Mouse (Mus musculus) lung, embryonic 16.5 days (tissue): ENCODE results near the gene Emid1. TPM values are rescaled to one million over a fixed set of nuclear protein-coding genes. Genes with fewer than 3 reads are reported as not detected.

Experiments
- ATAC-seq: fragments of 200-750 bp; cut with Nextera tagmentation; 2 replicates; pipeline ENCODE4 v1.8.0; 2017; ENCODE audit warnings: low read depth, mild to moderate bottlenecking, moderate library complexity
- H3K27ac ChIP-seq: fragments of 300-500 bp; sonication (generic); 2 replicates; pipeline ENCODE4 v1.5.1; 2014; ENCODE audit warnings: mild to moderate bottlenecking, control low read depth, low read length
- H3K27me3 ChIP-seq: fragments of 300-500 bp; sonication (generic); 2 replicates; pipeline ENCODE4 v1.6.1; 2014; ENCODE audit warnings: low read depth, low read length, mixed read lengths; ENCODE audit not compliant: control insufficient read depth, insufficient read depth
- H3K36me3 ChIP-seq: fragments of 300-500 bp; sonication (generic); 2 replicates; pipeline ENCODE4 v1.6.1; 2014; ENCODE audit warnings: low read length; ENCODE audit not compliant: control insufficient read depth, insufficient read depth
- H3K4me1 ChIP-seq: fragments of 300-500 bp; sonication (generic); replicated peaks from 2 replicates; pipeline ENCODE4 v1.6.1; 2014; ENCODE audit warnings: low read length, mixed read lengths; ENCODE audit not compliant: control insufficient read depth, insufficient read depth
- H3K4me2 ChIP-seq: fragments of 300-500 bp; sonication (generic); 2 replicates; pipeline ENCODE4 v1.6.1; 2014; ENCODE audit warnings: low read depth, low read length, control low read depth
- H3K4me3 ChIP-seq: fragments of 300-500 bp; sonication (generic); 2 replicates; pipeline ENCODE4 v1.5.1; 2014; ENCODE audit warnings: mild to moderate bottlenecking, low read length, control low read depth
- H3K9ac ChIP-seq: fragments of 300-500 bp; sonication (generic); 2 replicates; pipeline ENCODE4 v1.6.1; 2014; ENCODE audit warnings: low read length, control low read depth
- H3K9me3 ChIP-seq: fragments of 300-500 bp; sonication (generic); 2 replicates; pipeline ENCODE4 v1.6.1; 2016; ENCODE audit warnings: low read length; ENCODE audit not compliant: control insufficient read depth
- WGBS: fragments of 180-500 bp; shearing (Covaris S2); extraction: QIAGEN DNeasy Blood & Tissue Kit; methylation state at CpG from one replicate; pipeline ENCODE4 v1.1.7; 2014; 5-methylcytosine and 5-hydroxymethylcytosine counted together
- polyA plus RNA-seq: library from polyadenylated mRNA; unstranded; fragments of >200 nt; fragmentation: Nextera tagmentation; extraction: Ambion mirVana; gene quantifications from 2 replicates; pipeline ENCODE4 v1.2.1, GENCODE M21; 2015

Gene Emid1
- polyA plus RNA-seq, 1 experiment from 2014 or later: 46.7 TPM

- H3K4me1 ChIP-seq: peaks cover 2% of the 10 kb centered on the region; the same call in 1 of the 2 replicates
- ATAC-seq: no peak
- no peaks in the 10 kb centered on the region for H3K9me3 ChIP-seq
- no peaks in the 10 kb centered on the region for H3K36me3 ChIP-seq
- H3K27me3 ChIP-seq: no peaks in the 10 kb centered on the region
- H3K9ac ChIP-seq: no peak overlapping the region
- no peak overlapping the region for H3K4me3 ChIP-seq
- H3K27ac ChIP-seq: no peak overlapping the region
- no peak overlapping the region for H3K4me2 ChIP-seq
- 93% methylated on average over 9 of the region's 9 CpGs for WGBS
Observed at GRCm38 (mm10) chr11:5184832-5185231, 32.8 kb upstream of the Emid1 start.

- Histone ChIP-seq H3K4me3 (no peak overlapping the region), H3K4me1 (peaks cover 2% of the 10 kb centered on the region; the same call in 1 of the 2 replicates), H3K9ac (no peak overlapping the region), H3K27ac (no peak overlapping the region), H3K36me3 (no peaks in the 10 kb centered on the region), H3K27me3 (no peaks in the 10 kb centered on the region), H3K4me2 (no peak overlapping the region), H3K9me3 (no peaks in the 10 kb centered on the region)
- WGBS: 40% methylated on average over 9 of the region's 9 CpGs
- ATAC-seq: no peak
Observed at GRCm38 (mm10) chr11:5184250-5184649, 32.2 kb upstream of the Emid1 start.

DNA sequence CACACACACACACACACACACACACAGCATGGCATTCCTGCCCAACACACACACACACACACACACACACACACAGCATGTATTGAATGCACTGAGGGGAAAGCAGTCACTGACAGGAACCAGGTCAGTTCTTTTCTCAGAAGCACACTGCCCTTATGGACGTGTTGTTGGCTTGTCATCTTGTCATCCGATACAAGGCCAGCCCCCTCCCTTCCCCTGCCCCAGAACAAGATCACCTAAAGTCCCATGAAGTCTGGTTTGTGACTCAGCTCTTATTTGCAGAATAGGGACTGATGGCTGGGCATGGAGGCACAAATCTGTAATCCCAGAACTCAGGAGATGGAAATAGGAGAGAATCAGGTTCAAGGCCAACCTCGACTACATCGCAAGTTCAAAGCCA, 30.8 kb upstream of the Emid1 start:
- no peak overlapping the region for H3K4me2 ChIP-seq
- WGBS: 67% methylated on average over 4 of the region's 4 CpGs
- H3K4me1 ChIP-seq: peaks cover 2% of the 10 kb centered on the region; the same call in 1 of the 2 replicates
- no peaks in the 10 kb centered on the region for H3K9me3 ChIP-seq
- no peak for ATAC-seq
- no peaks in the 10 kb centered on the region for H3K36me3 ChIP-seq
- no peak overlapping the region for H3K4me3 ChIP-seq
- H3K9ac ChIP-seq: no peak overlapping the region
- no peaks in the 10 kb centered on the region for H3K27me3 ChIP-seq
- H3K27ac ChIP-seq: no peak overlapping the region

GRCm38 (mm10) chr11:5181850-5182404, 29.9 kb upstream of the Emid1 start:
- no peak overlapping the region for H3K9ac ChIP-seq
- H3K4me1 ChIP-seq: peaks cover 2% of the 10 kb centered on the region; the same call in 1 of the 2 replicates
- no peaks in the 10 kb centered on the region for H3K36me3 ChIP-seq
- 13% methylated on average over 13 of the region's 13 CpGs for WGBS
- no peaks in the 10 kb centered on the region for H3K27me3 ChIP-seq
- H3K4me3 ChIP-seq: no peak overlapping the region
- H3K27ac ChIP-seq: peak overlapping the region; percentile 64; the same call in 1 of the 2 replicates
- ATAC-seq: peak; percentile 82
- H3K4me2 ChIP-seq: no peak overlapping the region
- no peaks in the 10 kb centered on the region for H3K9me3 ChIP-seq

DNA sequence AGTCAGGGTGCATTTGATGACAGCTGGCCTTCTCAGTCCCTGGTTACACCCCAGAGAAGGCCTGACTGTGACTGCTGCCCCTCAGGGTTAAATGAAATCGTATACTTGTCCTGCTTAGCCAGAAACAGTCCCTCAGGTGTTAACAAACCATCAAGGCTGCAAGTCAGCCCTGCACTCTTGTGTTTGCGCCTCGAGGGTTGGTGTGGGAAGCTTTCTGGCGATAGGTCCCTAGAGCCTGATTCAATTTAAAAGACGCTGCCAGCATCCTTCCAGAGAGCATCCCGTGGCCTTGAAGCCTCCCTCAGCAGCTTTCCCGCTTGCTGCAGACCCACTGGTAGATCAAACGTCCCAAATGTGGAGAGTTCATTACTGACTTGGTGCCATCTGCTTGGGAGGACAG, 27.3 kb upstream of the Emid1 start:
- ATAC-seq: no peak
- no peak overlapping the region for H3K27ac ChIP-seq
- WGBS: 40% methylated on average over 8 of the region's 8 CpGs

DNA sequence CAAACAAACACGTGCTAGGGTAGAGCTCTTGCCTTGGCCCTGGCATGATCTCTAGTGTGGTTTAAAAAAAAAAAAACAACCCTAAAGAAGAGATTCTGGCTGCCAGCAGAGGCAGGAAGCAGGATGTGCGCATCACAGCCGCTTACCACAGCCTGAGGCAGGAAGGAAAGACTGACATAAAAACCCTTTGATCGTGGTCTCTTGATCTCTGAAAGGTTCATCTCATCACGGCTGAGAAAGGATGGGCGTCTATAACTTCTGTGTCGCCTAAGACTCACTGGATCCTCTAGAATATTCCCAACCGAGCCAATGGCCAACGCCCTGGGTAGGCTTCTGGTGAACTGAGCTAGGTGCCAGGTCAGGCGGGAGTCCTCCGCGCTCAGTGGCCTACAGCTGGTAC, 25.1 kb upstream of the Emid1 start:
- peaks cover 2% of the 10 kb centered on the region; the same call in 1 of the 2 replicates for H3K4me1 ChIP-seq
- no peaks in the 10 kb centered on the region for H3K27me3 ChIP-seq
- no peak overlapping the region for H3K4me3 ChIP-seq
- H3K9ac ChIP-seq: no peak overlapping the region
- no peak for ATAC-seq
- no peak overlapping the region for H3K4me2 ChIP-seq
- no peaks in the 10 kb centered on the region for H3K36me3 ChIP-seq
- no peak overlapping the region for H3K27ac ChIP-seq
- no peaks in the 10 kb centered on the region for H3K9me3 ChIP-seq
- WGBS: 59% methylated on average over 12 of the region's 12 CpGs

More for the DNA sequence above, 27.3 kb upstream of the Emid1 start:
- Histone ChIP-seq H3K27me3 (no peaks in the 10 kb centered on the region), H3K4me1 (peaks cover 2% of the 10 kb centered on the region; the same call in 1 of the 2 replicates), H3K4me3 (no peak overlapping the region), H3K36me3 (no peaks in the 10 kb centered on the region), H3K9me3 (no peaks in the 10 kb centered on the region), H3K9ac (no peak overlapping the region), H3K4me2 (no peak overlapping the region)

- H3K4me3 ChIP-seq: no peak overlapping the region
- H3K9me3 ChIP-seq: no peaks in the 10 kb centered on the region
- H3K27me3 ChIP-seq: no peaks in the 10 kb centered on the region
- H3K36me3 ChIP-seq: no peaks in the 10 kb centered on the region
- 0 out of 2 replicates have a peak overlapping the region, but pooled peaks have one; percentile 16 for H3K27ac ChIP-seq
- H3K9ac ChIP-seq: no peak overlapping the region
- H3K4me1 ChIP-seq: peaks cover 2% of the 10 kb centered on the region; the same call in 1 of the 2 replicates
- H3K4me2 ChIP-seq: no peak overlapping the region
- ATAC-seq: no peak
- WGBS: 61% methylated on average over 8 of the region's 8 CpGs
Observed at GRCm38 (mm10) chr11:5176685-5177084, 24.6 kb upstream of the Emid1 start.

GRCm38 (mm10) chr11:5175866-5176265, 23.8 kb upstream of the Emid1 start:
- no peaks in the 10 kb centered on the region for H3K36me3 ChIP-seq
- H3K4me3 ChIP-seq: no peak overlapping the region
- no peaks in the 10 kb centered on the region; the same call in 1 of the 2 replicates for H3K4me1 ChIP-seq
- 89% methylated on average over 2 of the region's 2 CpGs for WGBS
- no peaks in the 10 kb centered on the region for H3K27me3 ChIP-seq
- H3K27ac ChIP-seq: no peak overlapping the region
- ATAC-seq: no peak
- no peak overlapping the region for H3K9ac ChIP-seq
- no peak overlapping the region for H3K4me2 ChIP-seq
- H3K9me3 ChIP-seq: no peaks in the 10 kb centered on the region

GRCm38 (mm10) chr11:5175141-5175540, 23.1 kb upstream of the Emid1 start:
- 81% methylated on average over 7 of the region's 7 CpGs for WGBS
- no peak overlapping the region for H3K9ac ChIP-seq
- H3K4me1 ChIP-seq: no peaks in the 10 kb centered on the region; the same call in 1 of the 2 replicates
- H3K4me3 ChIP-seq: no peak overlapping the region
- no peaks in the 10 kb centered on the region for H3K27me3 ChIP-seq
- no peak overlapping the region for H3K4me2 ChIP-seq
- ATAC-seq: no peak
- no peak overlapping the region for H3K27ac ChIP-seq
- no peaks in the 10 kb centered on the region for H3K36me3 ChIP-seq
- H3K9me3 ChIP-seq: no peaks in the 10 kb centered on the region
